Mouse (Mus musculus) adrenal gland, adult 10 weeks (tissue): ENCODE measurements around the gene Tmsb15b1. TPM values are rescaled to one million over a fixed set of nuclear protein-coding genes. Genes with fewer than 3 reads are reported as not detected.

Source experiments
- polyA plus RNA-seq: library from polyadenylated mRNA; stranded (reverse); fragments of 350-450 nt; fragmentation: Illumina TruSeq; extraction: RNeasy Lipid Tissue Mini Kit (QIAGEN cat#74804); gene quantifications from one replicate; pipeline ENCODE4 v1.2.3, GENCODE M21; 2014; ENCODE audit warnings: low read depth, low replicate concordance

Gene Tmsb15b1
- 14.9 TPM for polyA plus RNA-seq

GRCm38 (mm10) chrX:136976424-136977084 is at the start of gene Tmsb15b1, which contains the start of gene Tmsb15l:
Gene Tmsb15b1, minus strand, starts transcription at chrX:136976874.
Gene Tmsb15l, minus strand, starts transcription at chrX:136976869.

GRCm38 (mm10) chrX:136992978-136993547 is 16.4 kb upstream of the Tmsb15b1 start, which contains the start of gene Zcchc18:
Gene Zcchc18, plus strand, starts transcription at chrX:136993155.

GRCm38 (mm10) chrX:136975397-136975796 is 1.3 kb downstream of the Tmsb15b1 start, which contains the start of gene Tmsb15b2:
Gene Tmsb15b2, minus strand, starts transcription at chrX:136975497.

GRCm38 (mm10) chrX:136927031-136927430 is 49.6 kb downstream of the Tmsb15b1 start, which contains the start of gene H2bfm:
Gene H2bfm, plus strand, starts transcription at chrX:136927325.

Other genes starting within 250 kb of the Tmsb15b1 start
- 663 TPM for gene Morf4l2, start 233.2 kb downstream of the Tmsb15b1 start, polyA plus RNA-seq
- not detected for gene Glra4, start 196.7 kb downstream of the Tmsb15b1 start, polyA plus RNA-seq
- 11.7 TPM for gene Plp1, start 154.2 kb downstream of the Tmsb15b1 start, polyA plus RNA-seq
- gene Rab9b, start 108.1 kb downstream of the Tmsb15b1 start, polyA plus RNA-seq: 2.1 TPM
- not detected for gene H2bfm, start 49.5 kb downstream of the Tmsb15b1 start, polyA plus RNA-seq
- 234 TPM for gene Tmsb15b2, start 1.4 kb downstream of the Tmsb15b1 start, polyA plus RNA-seq
- 27.9 TPM for gene Tmsb15l, start within 50 bp of the Tmsb15b1 start, polyA plus RNA-seq
- 11.7 TPM for gene Zcchc18, start 16.3 kb upstream of the Tmsb15b1 start, polyA plus RNA-seq
- gene Slc25a53, start 61.4 kb upstream of the Tmsb15b1 start, polyA plus RNA-seq: 9.0 TPM
- gene Fam199x, start 72.7 kb upstream of the Tmsb15b1 start, polyA plus RNA-seq: 17.1 TPM
- not detected for gene Esx1, start 145.2 kb upstream of the Tmsb15b1 start, polyA plus RNA-seq